ENCODE assay signal across 13 mouse cellular contexts in the genomic region with DNA sequence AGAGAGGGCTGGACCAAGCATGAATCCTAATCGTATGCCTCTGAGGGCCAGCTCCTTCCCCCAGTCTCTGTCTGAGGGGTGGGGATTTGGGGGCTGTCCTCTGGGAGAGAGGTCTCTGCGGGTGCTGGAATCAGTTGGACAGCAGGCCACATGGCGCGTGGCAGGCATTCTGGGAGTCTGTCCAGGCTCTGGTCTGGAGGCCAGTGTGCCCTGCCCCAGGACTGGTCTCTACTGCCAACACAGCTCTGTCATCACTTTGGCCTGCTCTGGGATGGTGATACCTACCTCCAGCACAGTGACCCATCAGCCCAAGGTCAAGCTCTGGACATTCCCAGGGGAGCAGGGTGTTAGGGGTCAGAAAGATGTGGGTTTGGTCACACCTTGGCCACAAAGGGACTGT.
DNase-seq lines count a peak whose midpoint lies in the region; ATAC-seq lines count a peak whose summit lies in the region.
"Had no signal": no experiment of that assay in that cellular context is flagged by ENCODE, and none has a peak within 500 bp of the region (broad histone marks: within the 10 kb centered on the region; RNA-seq: fewer than 3 reads in every experiment).

No protein-coding gene starts in this region.

- no peak overlapping the region for H3K4me2 ChIP-seq in kidney, embryonic 14.5 days (replicated peaks; ENCODE audit: low read depth, low read length)
- H3K4me2 ChIP-seq in kidney, embryonic 15.5 days: no peak overlapping the region
- H3K4me2 ChIP-seq in limb, embryonic 12.5 days: no peak overlapping the region
- H3K4me2 ChIP-seq: limb, embryonic 13.5 days had no signal

- H3K9ac ChIP-seq in kidney, embryonic 14.5 days (ENCODE audit: low read depth, low read length): no peak overlapping the region
- H3K9ac ChIP-seq in kidney, embryonic 15.5 days: no peak overlapping the region
- H3K9ac ChIP-seq in limb, embryonic 12.5 days (replicated peaks): 0 out of 2 replicates have a peak overlapping the region, but pooled peaks have one; percentile 9
- H3K9ac ChIP-seq: limb, embryonic 13.5 days had no signal

- no peaks in the 10 kb centered on the region for H3K36me3 ChIP-seq in kidney, embryonic 14.5 days (ENCODE audit: control insufficient read depth, insufficient read depth, low read length)
- H3K36me3 ChIP-seq in kidney, embryonic 15.5 days: no peaks in the 10 kb centered on the region
- H3K36me3 ChIP-seq in limb, embryonic 12.5 days: no peaks in the 10 kb centered on the region; the same call in 1 of the 2 replicates
- H3K36me3 ChIP-seq: limb, embryonic 13.5 days had no signal

- DNase-seq in cerebellum, adult 11-12 months: peak; percentile 57
- DNase-seq in cerebellum, postnatal 4 days (ENCODE audit: low spot score in 2 of 2): no peak
- peak; percentile 73 for DNase-seq in fibroblast of lung, adult 2 months (ENCODE audit: low read depth)
- DNase-seq in spleen, postnatal 36 days (ENCODE audit: low spot score in 2 of 2): no peak
- DNase-seq: midbrain, embryonic 14.5 days had no signal

- H3K9me3 ChIP-seq in kidney, embryonic 14.5 days (ENCODE audit: control insufficient read depth, low read length): no peaks in the 10 kb centered on the region
- H3K9me3 ChIP-seq in kidney, embryonic 15.5 days (replicated peaks): no peaks in the 10 kb centered on the region
- H3K9me3 ChIP-seq in limb, embryonic 12.5 days: no peaks in the 10 kb centered on the region
- H3K9me3 ChIP-seq: limb, embryonic 13.5 days had no signal

- H3K27ac ChIP-seq in kidney, embryonic 14.5 days (ENCODE audit: low read depth, low read length): 0 out of 2 replicates have a peak overlapping the region, but pooled peaks have one; percentile 32
- no peak overlapping the region; the same call in 1 of the 2 replicates for H3K27ac ChIP-seq in kidney, embryonic 15.5 days
- no peak overlapping the region for H3K27ac ChIP-seq in limb, embryonic 12.5 days
- H3K27ac ChIP-seq: hindbrain, postnatal 0 days; layer of hippocampus, adult 2 months; limb, embryonic 13.5 days had no signal

- no peak for ATAC-seq in kidney, embryonic 14.5 days (ENCODE audit: low FRiP score, low TSS enrichment)
- ATAC-seq in kidney, embryonic 15.5 days (replicated peaks; ENCODE audit: low FRiP score): no peak
- ATAC-seq in limb, embryonic 12.5 days (ENCODE audit: insufficient number of reproducible peaks, insufficient read depth, low FRiP score, low TSS enrichment, low read depth): no peak
- no peak for ATAC-seq in erythroid progenitor cell, adult 5-6 weeks (replicated peaks; ENCODE audit: low FRiP score, poor library complexity, severe bottlenecking)
- ATAC-seq: hindbrain, postnatal 0 days; lung, postnatal 0 days had no signal

- 51% methylated on average over 4 of the region's 4 CpGs for WGBS in kidney, embryonic 14.5 days
- 44% methylated on average over 4 of the region's 4 CpGs for WGBS in kidney, embryonic 15.5 days
- WGBS in limb, embryonic 12.5 days: 51% methylated on average over 4 of the region's 4 CpGs

- H3K4me1 ChIP-seq in kidney, embryonic 14.5 days (ENCODE audit: control insufficient read depth, insufficient read depth, low read length): peaks cover 69% of the 10 kb centered on the region
- peaks cover 88% of the 10 kb centered on the region for H3K4me1 ChIP-seq in kidney, embryonic 15.5 days
- peaks cover 60% of the 10 kb centered on the region for H3K4me1 ChIP-seq in limb, embryonic 12.5 days (replicated peaks)

- H3K27me3 ChIP-seq in kidney, embryonic 14.5 days (ENCODE audit: control insufficient read depth, insufficient read depth, low read length): no peaks in the 10 kb centered on the region
- H3K27me3 ChIP-seq in kidney, embryonic 15.5 days: no peaks in the 10 kb centered on the region
- H3K27me3 ChIP-seq in limb, embryonic 12.5 days: no peaks in the 10 kb centered on the region
- H3K27me3 ChIP-seq: limb, embryonic 13.5 days had no signal

- H3K4me3 ChIP-seq in kidney, embryonic 14.5 days (ENCODE audit: low read length): no peak overlapping the region
- H3K4me3 ChIP-seq in kidney, embryonic 15.5 days (replicated peaks): no peak overlapping the region
- no peak overlapping the region for H3K4me3 ChIP-seq in limb, embryonic 12.5 days (replicated peaks)
- H3K4me3 ChIP-seq: layer of hippocampus, adult 2 months; limb, embryonic 13.5 days had no signal

Comparison
In these comparisons a context has a peak if more than half of its experiments do, and no peak if none do; other contexts are left out.
1. DNase-seq: peak in cerebellum, adult 11-12 months (single experiment) and fibroblast of lung, adult 2 months (single experiment); none in cerebellum, postnatal 4 days (0 of 2) and spleen, postnatal 36 days (0 of 2).